Mouse (Mus musculus): ENCODE data around the gene Tmem268. TPM values are rescaled to one million over a fixed set of nuclear protein-coding genes. Genes with fewer than 3 reads are reported as not detected.

Gene Tmem268
- 9.0 and 10.2 TPM in 2 replicates for polyA plus RNA-seq (2014; fragmentation: Nextera tagmentation; extraction: Ambion mirVana)

- peak within 1 kb of the TSS; percentile 81 for H3K9ac ChIP-seq (ENCODE audit: low read depth, low read length)
- no peaks in the 10 kb centered on the region for H3K9me3 ChIP-seq (ENCODE audit: control insufficient read depth, low read length)
- ATAC-seq (replicated peaks; ENCODE audit: low FRiP score), result peak; percentile 86
- no peaks in the 10 kb centered on the region for H3K36me3 ChIP-seq (ENCODE audit: control insufficient read depth, insufficient read depth, low read length)
- no peaks in the 10 kb centered on the region for H3K27me3 ChIP-seq (replicated peaks; ENCODE audit: control insufficient read depth, insufficient read depth, low read length)
- peaks cover 41% of the 10 kb centered on the region for H3K4me1 ChIP-seq (replicated peaks; ENCODE audit: control insufficient read depth, insufficient read depth, low read length)
- peak within 1 kb of the TSS; percentile 68 for H3K4me2 ChIP-seq
- under 1% methylated on average over 66 of the region's 81 CpGs for WGBS
- peak; percentile 86 for DNase-seq (ENCODE audit: low spot score)
- H3K4me3 ChIP-seq (ENCODE audit: low read depth, low read length), result peak within 1 kb of the TSS; percentile 68
- peak within 1 kb of the TSS; percentile 50 for H3K27ac ChIP-seq (ENCODE audit: low read depth, low read length)
These were observed at the start of gene Tmem268 for GRCm38 (mm10) chr4:63558407-63559081. Tmem268 (plus strand) TSS chr4:63558781.

GRCm38 (mm10) chr4:63512921-63513320 is 45.7 kb upstream of the Tmem268 start:
- no peaks in the 10 kb centered on the region for H3K9me3 ChIP-seq (ENCODE audit: control insufficient read depth, low read length)
- ATAC-seq (replicated peaks; ENCODE audit: low FRiP score) (no peak), DNase-seq (ENCODE audit: low spot score) (no peak)
- H3K36me3 ChIP-seq (ENCODE audit: control insufficient read depth, insufficient read depth, low read length), result no peaks in the 10 kb centered on the region
- no peaks in the 10 kb centered on the region for H3K27me3 ChIP-seq (replicated peaks; ENCODE audit: control insufficient read depth, insufficient read depth, low read length)
- H3K4me1 ChIP-seq (replicated peaks; ENCODE audit: control insufficient read depth, insufficient read depth, low read length), result no peaks in the 10 kb centered on the region
- no peak overlapping the region for H3K9ac ChIP-seq (ENCODE audit: low read depth, low read length)
- H3K4me3 ChIP-seq (ENCODE audit: low read depth, low read length), result no peak overlapping the region
- H3K4me2 ChIP-seq, result no peak overlapping the region
- 69% methylated on average over 2 of the region's 2 CpGs for WGBS
- H3K27ac ChIP-seq (ENCODE audit: low read depth, low read length), result no peak overlapping the region

DNA sequence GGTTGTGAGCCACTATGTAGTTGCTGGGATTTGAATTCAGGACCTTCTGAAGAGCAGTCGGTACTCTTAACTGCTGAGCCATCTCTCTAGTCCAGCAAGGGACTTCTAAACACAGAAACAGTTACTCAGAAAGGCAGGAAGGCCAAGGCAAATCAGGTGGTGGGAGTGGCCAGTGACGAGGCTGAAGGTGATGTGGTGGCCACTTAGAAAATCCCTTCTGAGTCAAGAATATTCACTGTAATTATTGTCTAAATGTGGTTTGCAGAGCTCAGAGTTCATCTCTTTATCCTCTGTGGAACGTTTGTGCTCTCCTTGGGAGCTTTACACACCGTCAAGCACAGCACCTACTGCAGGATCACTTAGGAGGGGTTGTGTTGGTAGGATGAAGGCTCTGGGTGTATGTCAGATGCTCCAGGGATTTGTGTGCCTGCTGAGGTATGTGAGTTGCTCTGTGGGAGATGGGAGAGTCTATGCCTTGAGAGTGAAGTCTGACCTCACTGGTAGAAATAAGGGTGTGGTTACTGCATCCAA is 44.1 kb upstream of the Tmem268 start:
- Histone ChIP-seq H3K4me3 (ENCODE audit: low read depth, low read length) (no peak overlapping the region), H3K4me2 (no peak overlapping the region), H3K27ac (ENCODE audit: low read depth, low read length) (no peak overlapping the region), H3K36me3 (ENCODE audit: control insufficient read depth, insufficient read depth, low read length) (no peaks in the 10 kb centered on the region), H3K4me1 (replicated peaks; ENCODE audit: control insufficient read depth, insufficient read depth, low read length) (no peaks in the 10 kb centered on the region), H3K27me3 (replicated peaks; ENCODE audit: control insufficient read depth, insufficient read depth, low read length) (no peaks in the 10 kb centered on the region), H3K9ac (ENCODE audit: low read depth, low read length) (no peak overlapping the region), H3K9me3 (ENCODE audit: control insufficient read depth, low read length) (no peaks in the 10 kb centered on the region)
- ATAC-seq (replicated peaks; ENCODE audit: low FRiP score) (no peak), DNase-seq (ENCODE audit: low spot score) (no peak)
- 60% methylated on average over 4 of the region's 4 CpGs for WGBS

GRCm38 (mm10) chr4:63515021-63515420 is 43.6 kb upstream of the Tmem268 start:
- ATAC-seq (replicated peaks; ENCODE audit: low FRiP score), result no peak
- Histone ChIP-seq H3K4me1 (replicated peaks; ENCODE audit: control insufficient read depth, insufficient read depth, low read length) (no peaks in the 10 kb centered on the region), H3K27me3 (replicated peaks; ENCODE audit: control insufficient read depth, insufficient read depth, low read length) (no peaks in the 10 kb centered on the region), H3K9ac (ENCODE audit: low read depth, low read length) (no peak overlapping the region), H3K4me3 (ENCODE audit: low read depth, low read length) (no peak overlapping the region), H3K4me2 (no peak overlapping the region), H3K9me3 (ENCODE audit: control insufficient read depth, low read length) (no peaks in the 10 kb centered on the region), H3K27ac (ENCODE audit: low read depth, low read length) (no peak overlapping the region), H3K36me3 (ENCODE audit: control insufficient read depth, insufficient read depth, low read length) (no peaks in the 10 kb centered on the region)
- no peak for DNase-seq (ENCODE audit: low spot score)
- 56% methylated on average over 5 of the region's 5 CpGs for WGBS

- Histone ChIP-seq H3K4me1 (replicated peaks; ENCODE audit: control insufficient read depth, insufficient read depth, low read length) (no peaks in the 10 kb centered on the region), H3K4me3 (ENCODE audit: low read depth, low read length) (no peak overlapping the region), H3K36me3 (ENCODE audit: control insufficient read depth, insufficient read depth, low read length) (no peaks in the 10 kb centered on the region), H3K9me3 (ENCODE audit: control insufficient read depth, low read length) (no peaks in the 10 kb centered on the region), H3K9ac (ENCODE audit: low read depth, low read length) (no peak overlapping the region), H3K4me2 (no peak overlapping the region), H3K27ac (ENCODE audit: low read depth, low read length) (no peak overlapping the region), H3K27me3 (replicated peaks; ENCODE audit: control insufficient read depth, insufficient read depth, low read length) (no peaks in the 10 kb centered on the region)
- 72% methylated on average over 2 of the region's 2 CpGs for WGBS
- no peak for DNase-seq (ENCODE audit: low spot score)
- no peak for ATAC-seq (replicated peaks; ENCODE audit: low FRiP score)
These were observed 36.7 kb upstream of the Tmem268 start for GRCm38 (mm10) chr4:63521813-63522419.

DNA sequence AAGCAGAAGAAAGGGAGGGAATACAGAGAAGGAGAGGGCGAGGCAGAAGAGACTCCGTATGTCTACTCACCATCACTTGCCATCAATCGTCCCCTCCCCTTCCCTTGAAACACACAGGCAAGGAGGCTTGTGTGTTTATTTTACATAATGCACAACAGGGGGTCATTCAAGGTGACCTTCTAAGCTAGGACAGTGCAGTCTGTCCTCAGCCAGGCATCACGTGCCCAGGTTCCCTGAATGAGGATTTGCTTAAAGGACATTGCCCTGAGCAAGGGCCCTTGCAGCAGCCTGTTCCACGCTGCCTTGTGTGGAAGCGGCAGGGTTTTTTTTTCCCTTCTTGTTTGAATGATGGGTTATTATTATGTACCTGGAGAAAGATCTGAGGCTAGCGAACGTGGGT is 33.1 kb upstream of the Tmem268 start:
- no peak overlapping the region for H3K27ac ChIP-seq (ENCODE audit: low read depth, low read length)
- no peak overlapping the region for H3K4me3 ChIP-seq (ENCODE audit: low read depth, low read length)
- H3K9ac ChIP-seq (ENCODE audit: low read depth, low read length), result no peak overlapping the region
- no peak for ATAC-seq (replicated peaks; ENCODE audit: low FRiP score)
- no peaks in the 10 kb centered on the region for H3K36me3 ChIP-seq (ENCODE audit: control insufficient read depth, insufficient read depth, low read length)
- H3K9me3 ChIP-seq (ENCODE audit: control insufficient read depth, low read length), result no peaks in the 10 kb centered on the region
- WGBS, result 77% methylated on average over 8 of the region's 8 CpGs
- H3K27me3 ChIP-seq (replicated peaks; ENCODE audit: control insufficient read depth, insufficient read depth, low read length), result no peaks in the 10 kb centered on the region
- no peaks in the 10 kb centered on the region for H3K4me1 ChIP-seq (replicated peaks; ENCODE audit: control insufficient read depth, insufficient read depth, low read length)
- no peak for DNase-seq (ENCODE audit: low spot score)
- H3K4me2 ChIP-seq, result no peak overlapping the region

- no peaks in the 10 kb centered on the region for H3K27me3 ChIP-seq (replicated peaks; ENCODE audit: control insufficient read depth, insufficient read depth, low read length)
- H3K4me3 ChIP-seq (ENCODE audit: low read depth, low read length), result no peak overlapping the region
- H3K9me3 ChIP-seq (ENCODE audit: control insufficient read depth, low read length), result no peaks in the 10 kb centered on the region
- ATAC-seq (replicated peaks; ENCODE audit: low FRiP score), result no peak
- no peaks in the 10 kb centered on the region for H3K36me3 ChIP-seq (ENCODE audit: control insufficient read depth, insufficient read depth, low read length)
- H3K4me1 ChIP-seq (replicated peaks; ENCODE audit: control insufficient read depth, insufficient read depth, low read length), result no peaks in the 10 kb centered on the region
- WGBS, result 80% methylated on average over 6 of the region's 6 CpGs
- no peak overlapping the region for H3K4me2 ChIP-seq
- no peak overlapping the region for H3K27ac ChIP-seq (ENCODE audit: low read depth, low read length)
- no peak overlapping the region for H3K9ac ChIP-seq (ENCODE audit: low read depth, low read length)
- DNase-seq (ENCODE audit: low spot score), result no peak
These were observed 29.6 kb upstream of the Tmem268 start for GRCm38 (mm10) chr4:63528946-63529345.

- H3K9ac ChIP-seq (ENCODE audit: low read depth, low read length), result no peak overlapping the region
- no peak overlapping the region for H3K4me3 ChIP-seq (ENCODE audit: low read depth, low read length)
- no peaks in the 10 kb centered on the region for H3K36me3 ChIP-seq (ENCODE audit: control insufficient read depth, insufficient read depth, low read length)
- no peaks in the 10 kb centered on the region for H3K27me3 ChIP-seq (replicated peaks; ENCODE audit: control insufficient read depth, insufficient read depth, low read length)
- no peak overlapping the region for H3K27ac ChIP-seq (ENCODE audit: low read depth, low read length)
- no peak overlapping the region for H3K4me2 ChIP-seq
- H3K4me1 ChIP-seq (replicated peaks; ENCODE audit: control insufficient read depth, insufficient read depth, low read length), result no peaks in the 10 kb centered on the region
- H3K9me3 ChIP-seq (ENCODE audit: control insufficient read depth, low read length), result no peaks in the 10 kb centered on the region
- 75% methylated on average over 7 of the region's 7 CpGs for WGBS
- no peak for DNase-seq (ENCODE audit: low spot score)
- no peak for ATAC-seq (replicated peaks; ENCODE audit: low FRiP score)
These were observed 28.2 kb upstream of the Tmem268 start for GRCm38 (mm10) chr4:63530409-63530808.

DNA sequence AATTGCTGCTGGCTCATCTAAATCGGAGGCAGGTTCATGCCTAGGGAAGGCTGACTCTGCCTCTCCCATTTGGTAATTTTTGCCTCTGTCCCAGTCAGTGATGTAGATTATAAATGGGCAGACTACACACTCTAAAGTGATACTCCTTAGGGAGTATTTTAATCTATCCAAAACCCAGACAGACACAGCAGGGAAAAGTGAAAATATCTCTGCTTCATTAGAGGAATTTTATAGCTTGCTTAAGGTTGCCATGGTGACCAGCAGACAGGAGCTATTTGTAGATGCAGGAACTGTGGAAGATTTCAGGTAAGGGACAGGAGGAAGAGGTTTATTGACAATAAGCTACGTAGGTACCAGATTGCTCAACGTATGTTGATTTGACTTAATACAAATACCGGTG is 21.0 kb upstream of the Tmem268 start:
- no peak overlapping the region for H3K27ac ChIP-seq (ENCODE audit: low read depth, low read length)
- no peaks in the 10 kb centered on the region for H3K4me1 ChIP-seq (replicated peaks; ENCODE audit: control insufficient read depth, insufficient read depth, low read length)
- ATAC-seq (replicated peaks; ENCODE audit: low FRiP score), result no peak
- 82% methylated on average over 4 of the region's 4 CpGs for WGBS
- no peak overlapping the region for H3K9ac ChIP-seq (ENCODE audit: low read depth, low read length)
- no peaks in the 10 kb centered on the region for H3K9me3 ChIP-seq (ENCODE audit: control insufficient read depth, low read length)
- H3K36me3 ChIP-seq (ENCODE audit: control insufficient read depth, insufficient read depth, low read length), result no peaks in the 10 kb centered on the region
- DNase-seq (ENCODE audit: low spot score), result no peak
- H3K27me3 ChIP-seq (replicated peaks; ENCODE audit: control insufficient read depth, insufficient read depth, low read length), result no peaks in the 10 kb centered on the region
- H3K4me3 ChIP-seq (ENCODE audit: low read depth, low read length), result no peak overlapping the region
- H3K4me2 ChIP-seq, result no peak overlapping the region

Measured in liver, embryonic 11.5 days (tissue).